ENCODE assay signal across 9 mouse cellular contexts in genomic region chr2:165851811-165852415, GRCm38 (mm10). TPM values are rescaled to one million over a fixed set of nuclear protein-coding genes. Genes with fewer than 3 reads are reported as not detected.
DNase-seq lines count a peak whose midpoint lies in the region; ATAC-seq and TF ChIP-seq lines count a peak whose summit lies in the region.
"Had no signal": no experiment of that assay in that cellular context is flagged by ENCODE, and none has a peak within 500 bp of the region (broad histone marks: within the 10 kb centered on the region; RNA-seq: fewer than 3 reads in every experiment).

No protein-coding gene starts in this region.

- ATAC-seq in embryonic facial prominence, embryonic 14.5 days (ENCODE audit: low read depth), result no peak
- no peak for ATAC-seq in midbrain, embryonic 15.5 days (replicated peaks)
- ATAC-seq: Patski had no signal

- DNase-seq in layer of hippocampus, adult 2 months (ENCODE audit: low spot score in 2 of 2), result no peak
- DNase-seq in layer of hippocampus, postnatal 25 days (ENCODE audit: extremely low spot score in 1 of 2, low spot score in 1 of 2), result no peak
- peak; percentile 69 for DNase-seq in cerebellum, adult 9-10 months
- DNase-seq in embryonic facial prominence, embryonic 14.5 days (ENCODE audit: low spot score), result no peak
- DNase-seq in kidney, adult 18-20 months, result no peak
- no peak for DNase-seq in right cerebral cortex, postnatal 14 days
- DNase-seq: retina, postnatal 1 day had no signal

- no peak overlapping the region for H3K4me2 ChIP-seq in embryonic facial prominence, embryonic 14.5 days (ENCODE audit: low read depth, low read length)
- H3K4me2 ChIP-seq in midbrain, embryonic 15.5 days, result no peak overlapping the region

- H3K9ac ChIP-seq in embryonic facial prominence, embryonic 14.5 days (ENCODE audit: low read depth, low read length), result peak overlapping the region; percentile 3; the same call in 1 of the 2 replicates
- H3K9ac ChIP-seq in midbrain, embryonic 15.5 days, result no peak overlapping the region

- H3K36me3 ChIP-seq in embryonic facial prominence, embryonic 14.5 days (ENCODE audit: control insufficient read depth, insufficient read depth, low read length), result peaks cover 17% of the 10 kb centered on the region
- H3K36me3 ChIP-seq in midbrain, embryonic 15.5 days (replicated peaks), result no peaks in the 10 kb centered on the region

- peaks cover 28% of the 10 kb centered on the region for H3K4me1 ChIP-seq in embryonic facial prominence, embryonic 14.5 days (ENCODE audit: control insufficient read depth, insufficient read depth, low read length)
- peaks cover 64% of the 10 kb centered on the region for H3K4me1 ChIP-seq in midbrain, embryonic 15.5 days

- peak overlapping the region; percentile 72 for H3K27ac ChIP-seq in layer of hippocampus, adult 2 months
- H3K27ac ChIP-seq in embryonic facial prominence, embryonic 14.5 days (replicated peaks; ENCODE audit: low read depth, low read length), result peak overlapping the region; percentile 72
- H3K27ac ChIP-seq in midbrain, embryonic 15.5 days, result peak overlapping the region; percentile 55

- no peak for TF ChIP-seq CTCF in layer of hippocampus, adult 2 months (conservative IDR thresholded peaks at IDR 0.05)

- no peak overlapping the region for H3K4me3 ChIP-seq in layer of hippocampus, adult 2 months
- H3K4me3 ChIP-seq in embryonic facial prominence, embryonic 14.5 days (ENCODE audit: low read depth, low read length), result no peak overlapping the region
- H3K4me3 ChIP-seq in midbrain, embryonic 15.5 days, result no peak overlapping the region

- H3K9me3 ChIP-seq in embryonic facial prominence, embryonic 14.5 days (ENCODE audit: control insufficient read depth, low read length), result no peaks in the 10 kb centered on the region
- H3K9me3 ChIP-seq in midbrain, embryonic 15.5 days, result no peaks in the 10 kb centered on the region

- no peaks in the 10 kb centered on the region for H3K27me3 ChIP-seq in embryonic facial prominence, embryonic 14.5 days (replicated peaks; ENCODE audit: control insufficient read depth, insufficient read depth, low read length)
- no peaks in the 10 kb centered on the region for H3K27me3 ChIP-seq in midbrain, embryonic 15.5 days (replicated peaks)
- H3K27me3 ChIP-seq: Patski had no signal

- WGBS in embryonic facial prominence, embryonic 14.5 days, result 79% methylated on average over 13 of the region's 13 CpGs
- 91% methylated on average over 13 of the region's 13 CpGs for WGBS in midbrain, embryonic 15.5 days

RNA-seq across cellular contexts. Expression of gene Zmynd8, which starts 46.9 kb away (rescaled TPM):
- total RNA-seq in layer of hippocampus, adult 2 months (2021), result 100 to 1,000 TPM; 173 to 186 TPM
- 100 to 1,000 TPM; 140 to 173 TPM for total RNA-seq in layer of hippocampus, postnatal 25 days (2021)
- polyA plus RNA-seq in embryonic facial prominence, embryonic 14.5 days (2014; fragmentation: Nextera tagmentation; extraction: Ambion mirVana), result 28.6 and 32.7 TPM in 2 replicates
- polyA plus RNA-seq in midbrain, embryonic 15.5 days (2015; fragmentation: Nextera tagmentation; extraction: Ambion mirVana), result 89.8 and 93.3 TPM in 2 replicates
